Comparison of ENCODE assay signal across 7 mouse cellular contexts in genomic region chr6:127887511-127888421, GRCm38 (mm10). TPM values are rescaled to one million over a fixed set of nuclear protein-coding genes. Genes with fewer than 3 reads are reported as not detected.
A peak's percentile ranks its signal among the peaks of the same experiment; 100 is the strongest.
DNase-seq lines count a peak whose midpoint lies in the region; ATAC-seq lines count a peak whose summit lies in the region.

TSS of gene Tspan11 (plus strand) at chr6:127887589.

- DNase-seq in urinary bladder, postnatal 25 days (ENCODE audit: low spot score), result peak; percentile 8
- DNase-seq in urinary bladder, postnatal 10 days (ENCODE audit: low spot score), result no peak
- peak; percentile 56 for DNase-seq in forebrain, embryonic 10.5 days (ENCODE audit: extremely low spot score, low spot score)
- peak; percentile 39 to 52 for DNase-seq in heart, postnatal 10 days
- peak; percentile 75 for DNase-seq in limb, embryonic 11.5 days (ENCODE audit: low spot score)

- peak within 1 kb of the TSS; percentile 62 for H3K4me3 ChIP-seq in forebrain, embryonic 10.5 days
- H3K4me3 ChIP-seq in limb, embryonic 11.5 days (ENCODE audit: low read depth, low read length), result peak within 1 kb of the TSS; percentile 56
- H3K4me3 ChIP-seq in midbrain, embryonic 16.5 days (ENCODE audit: low read depth, low read length), result peak within 1 kb of the TSS; percentile 52

- intact Hi-C loops in heart, postnatal 10 days (cut with DNase I), result no loop called here

- H3K36me3 ChIP-seq in forebrain, embryonic 10.5 days (replicated peaks), result no peaks in the 10 kb centered on the region
- H3K36me3 ChIP-seq in limb, embryonic 11.5 days (ENCODE audit: control insufficient read depth, insufficient read depth, low read length), result no peaks in the 10 kb centered on the region
- no peaks in the 10 kb centered on the region for H3K36me3 ChIP-seq in midbrain, embryonic 16.5 days (ENCODE audit: control insufficient read depth, insufficient read depth, low read length)

- 2% methylated on average over 36 of the region's 36 CpGs for WGBS in forebrain, embryonic 10.5 days
- 2% methylated on average over 36 of the region's 36 CpGs for WGBS in limb, embryonic 11.5 days
- WGBS in midbrain, embryonic 16.5 days, result under 1% methylated on average over 31 of the region's 36 CpGs

- H3K4me2 ChIP-seq in limb, embryonic 11.5 days (ENCODE audit: low read depth, severe bottlenecking), result peak within 1 kb of the TSS; percentile 91
- peak within 1 kb of the TSS; percentile 90 for H3K4me2 ChIP-seq in midbrain, embryonic 16.5 days (ENCODE audit: low read length)

- H3K27ac ChIP-seq in forebrain, embryonic 10.5 days, result peak within 1 kb of the TSS; percentile 87
- 0 out of 2 replicates have a peak within 1 kb of the TSS, but pooled peaks have one; percentile 14 for H3K27ac ChIP-seq in limb, embryonic 11.5 days (replicated peaks; ENCODE audit: low read depth, low read length)
- peak within 1 kb of the TSS; percentile 66 for H3K27ac ChIP-seq in midbrain, embryonic 16.5 days (ENCODE audit: low read length)

- peak within 1 kb of the TSS; percentile 85 for H3K9ac ChIP-seq in limb, embryonic 11.5 days (ENCODE audit: low read length)
- peak within 1 kb of the TSS; percentile 78 for H3K9ac ChIP-seq in midbrain, embryonic 16.5 days (ENCODE audit: low read depth, low read length)

- peak; percentile 75 for ATAC-seq in limb, embryonic 11.5 days (ENCODE audit: insufficient number of reproducible peaks, low FRiP score, low TSS enrichment, low read depth)
- ATAC-seq in midbrain, embryonic 16.5 days, result peak; percentile 87
- no peak for ATAC-seq in erythroid progenitor cell, adult 5-6 weeks (replicated peaks; ENCODE audit: low FRiP score, poor library complexity, severe bottlenecking)

- peaks cover 25% of the 10 kb centered on the region for H3K4me1 ChIP-seq in forebrain, embryonic 10.5 days
- H3K4me1 ChIP-seq in limb, embryonic 11.5 days (ENCODE audit: control insufficient read depth, insufficient read depth, low read length), result peaks cover 14% of the 10 kb centered on the region; the same call in 1 of the 2 replicates
- peaks cover 14% of the 10 kb centered on the region for H3K4me1 ChIP-seq in midbrain, embryonic 16.5 days (ENCODE audit: control insufficient read depth, insufficient read depth, low read length)

- H3K9me3 ChIP-seq in forebrain, embryonic 10.5 days, result no peaks in the 10 kb centered on the region
- H3K9me3 ChIP-seq in limb, embryonic 11.5 days (ENCODE audit: control insufficient read depth, low read length), result no peaks in the 10 kb centered on the region; the same call in 1 of the 2 replicates
- H3K9me3 ChIP-seq in midbrain, embryonic 16.5 days (replicated peaks; ENCODE audit: control insufficient read depth, low read length, poor library complexity, severe bottlenecking), result no peaks in the 10 kb centered on the region

- peaks cover 51% of the 10 kb centered on the region for H3K27me3 ChIP-seq in forebrain, embryonic 10.5 days (ENCODE audit: poor library complexity, severe bottlenecking)
- no peaks in the 10 kb centered on the region for H3K27me3 ChIP-seq in limb, embryonic 11.5 days (ENCODE audit: control insufficient read depth, insufficient read depth, low read length)
- no peaks in the 10 kb centered on the region; the same call in 1 of the 2 replicates for H3K27me3 ChIP-seq in midbrain, embryonic 16.5 days (ENCODE audit: control insufficient read depth, insufficient read depth, low read depth, low read length)

RNA-seq across cellular contexts. Expression of gene Tspan11, which starts in this region (rescaled TPM):
- 3.6 and 3.9 TPM in 2 replicates for polyA plus RNA-seq in forebrain, embryonic 10.5 days (2016; fragmentation: Nextera tagmentation; extraction: Ambion mirVana)
- total RNA-seq in heart, postnatal 10 days (2021), result 1 to 10 TPM; 4.7 to 4.9 TPM
- polyA plus RNA-seq in limb, embryonic 11.5 days (2014; fragmentation: Nextera tagmentation; extraction: Ambion mirVana), result 13.6 and 13.7 TPM in 2 replicates
- 5.5 and 5.7 TPM in 2 replicates for polyA plus RNA-seq in midbrain, embryonic 16.5 days (2015; fragmentation: Nextera tagmentation; extraction: Ambion mirVana)
- total RNA-seq in erythroid progenitor cell, adult 5-6 weeks (2015; ENCODE audit: low replicate concordance), result not detected in 2 replicates
- not detected in 2 replicates for total RNA-seq in erythroid progenitor cell, adult 5-6 weeks (2017; ENCODE audit: low replicate concordance)

Comparison
In these comparisons a context has a peak if more than half of its experiments do, and no peak if none do; other contexts are left out.
1. RNA of gene Tspan11 (total RNA-seq): 4.7 to 4.9 TPM in heart, postnatal 10 days; not detected in erythroid progenitor cell, adult 5-6 weeks; every median in the first group is over 4 times any median in the second.
2. H3K27ac ChIP-seq: peak in every context shown above with its lines; median percentile 87 in forebrain, embryonic 10.5 days; 66 in midbrain, embryonic 16.5 days; 14 in limb, embryonic 11.5 days.
3. Peak in every context shown above with its lines, with median percentiles within 50 percentile points of each other: H3K4me3 ChIP-seq.